Mouse (Mus musculus) limb, embryonic 14.5 days (tissue): ENCODE results near the gene Tmem270. TPM values are rescaled to one million over a fixed set of nuclear protein-coding genes. Genes with fewer than 3 reads are reported as not detected.

Experiments used
- ATAC-seq: fragments of 200-750 bp; cut with Nextera tagmentation; 2 replicates; pipeline ENCODE4 v1.8.0; 2017; ENCODE audit warnings: low read depth, moderate number of reproducible peaks, moderate TSS enrichment; ENCODE audit not compliant: low FRiP score
- DNase-seq: peaks from one replicate; pipeline ENCODE4 v3.0.0-alpha.2; 2015; ENCODE audit warnings: low spot score
- H3K27ac ChIP-seq: fragments of 300-500 bp; sonication (generic); replicated peaks from 2 replicates; pipeline ENCODE4 v1.5.1; 2014; ENCODE audit warnings: low read depth, mild to moderate bottlenecking, low read length, moderate library complexity, mixed read lengths
- H3K27me3 ChIP-seq: fragments of 300-500 bp; sonication (generic); 2 replicates; pipeline ENCODE4 v1.6.1; 2014; ENCODE audit warnings: low read length, mixed read lengths; ENCODE audit not compliant: control insufficient read depth, insufficient read depth
- H3K36me3 ChIP-seq: fragments of 300-500 bp; sonication (generic); 2 replicates; pipeline ENCODE4 v1.6.1; 2014; ENCODE audit warnings: mild to moderate bottlenecking, low read length, moderate library complexity, mixed read lengths; ENCODE audit not compliant: control insufficient read depth, insufficient read depth
- H3K4me1 ChIP-seq: fragments of 300-500 bp; sonication (generic); 2 replicates; pipeline ENCODE4 v1.6.1; 2014; ENCODE audit warnings: antibody characterized with exemption, low read length, mixed read lengths; ENCODE audit not compliant: control insufficient read depth, insufficient read depth
- H3K4me2 ChIP-seq: fragments of 300-500 bp; sonication (generic); replicated peaks from 2 replicates; pipeline ENCODE4 v1.6.1; 2014; ENCODE audit warnings: low read depth, mild to moderate bottlenecking, low read length, moderate library complexity; ENCODE audit not compliant: severe bottlenecking
- H3K4me3 ChIP-seq: fragments of 300-500 bp; sonication (generic); replicated peaks from 2 replicates; pipeline ENCODE4 v1.5.1; 2014; ENCODE audit warnings: low read length
- H3K9ac ChIP-seq: fragments of 300-500 bp; sonication (generic); 2 replicates; pipeline ENCODE4 v1.6.1; 2014; ENCODE audit warnings: mild to moderate bottlenecking, low read depth, low read length, moderate library complexity; ENCODE audit not compliant: severe bottlenecking
- H3K9me3 ChIP-seq: fragments of 300-500 bp; sonication (generic); 2 replicates; pipeline ENCODE4 v1.6.1; 2016; ENCODE audit warnings: low read length; ENCODE audit not compliant: control insufficient read depth
- POLR2A ChIP-seq: fragments of 200-500 bp; IDR thresholded peaks from 2 replicates; pipeline ENCODE4 v1.8.0; 2012; ENCODE audit warnings: inconsistent platforms, mild to moderate bottlenecking, moderate library complexity, borderline replicate concordance; ENCODE audit not compliant: insufficient read depth, insufficient read length; ENCODE audit errors: extremely low read depth
- WGBS: fragments of 180-500 bp; shearing (Covaris S2); extraction: QIAGEN DNeasy Blood & Tissue Kit; methylation state at CpG from one replicate; pipeline ENCODE4 v1.1.7; 2014; 5-methylcytosine and 5-hydroxymethylcytosine counted together
- polyA plus RNA-seq, 2 experiments: library from polyadenylated mRNA; depleted of rRNA in 1 of 2; stranded (reverse) in 1 of 2; unstranded in 1 of 2; fragments of >200 nt; fragmentation: Nextera tagmentation in 1 of 2; extraction: Ambion mirVana in 1 of 2; gene quantifications; 2 replicates each; pipeline versions ENCODE4 v1.2.1 to v1.2.3; 2012 to 2014

Tmem270 gene
- polyA plus RNA-seq, 2 experiments = not detected

GRCm38 (mm10) chr5:134858378-134858777 is 48.2 kb downstream of the Tmem270 start:
- no peak overlapping the region; the same call in 1 of the 2 replicates for H3K27ac ChIP-seq
- no peaks in the 10 kb centered on the region for H3K36me3 ChIP-seq
- no peak overlapping the region for H3K4me2 ChIP-seq
- no peak for TF ChIP-seq POLR2A
- peaks cover 23% of the 10 kb centered on the region for H3K4me1 ChIP-seq
- DNase-seq (peak; percentile 65), ATAC-seq (peak; percentile 47; the same call in 1 of the 2 replicates)
- no peaks in the 10 kb centered on the region for H3K27me3 ChIP-seq
- 34% methylated on average over 10 of the region's 10 CpGs for WGBS
- no peak overlapping the region for H3K4me3 ChIP-seq
- no peak overlapping the region for H3K9ac ChIP-seq
- no peaks in the 10 kb centered on the region for H3K9me3 ChIP-seq

- H3K4me2 ChIP-seq = no peak overlapping the region
- H3K9ac ChIP-seq = no peak overlapping the region
- no peak overlapping the region for H3K27ac ChIP-seq
- no peak overlapping the region for H3K4me3 ChIP-seq
- DNase-seq (no peak), ATAC-seq (no peak)
- no peaks in the 10 kb centered on the region for H3K9me3 ChIP-seq
- no peaks in the 10 kb centered on the region for H3K36me3 ChIP-seq
- no peaks in the 10 kb centered on the region; the same call in 1 of the 2 replicates for H3K4me1 ChIP-seq
- no peaks in the 10 kb centered on the region for H3K27me3 ChIP-seq
- WGBS = 89% methylated on average over 5 of the region's 5 CpGs
- no peak for TF ChIP-seq POLR2A
Measured at GRCm38 (mm10) chr5:134852873-134853272, 53.7 kb downstream of the Tmem270 start.

Other genes with a start within 250 kb of the Tmem270 start
- gene Limk1, start 218.1 kb downstream of the Tmem270 start, polyA plus RNA-seq (2012; rRNA removed) = 31.9 and 40.2 TPM in 2 replicates
- gene Limk1, start 218.1 kb downstream of the Tmem270 start, polyA plus RNA-seq (2014; fragmentation: Nextera tagmentation; extraction: Ambion mirVana) = 8.6 and 9.3 TPM in 2 replicates
- 249 and 296 TPM in 2 replicates for gene Eln, start 159.4 kb downstream of the Tmem270 start, polyA plus RNA-seq (2012; rRNA removed)
- gene Eln, start 159.4 kb downstream of the Tmem270 start, polyA plus RNA-seq (2014; fragmentation: Nextera tagmentation; extraction: Ambion mirVana) = 115 and 121 TPM in 2 replicates
- 0.33 TPM in 2 replicates for gene Cldn13, start 8.8 kb upstream of the Tmem270 start, polyA plus RNA-seq (2012; rRNA removed)
- gene Cldn13, start 8.8 kb upstream of the Tmem270 start, polyA plus RNA-seq (2014; fragmentation: Nextera tagmentation; extraction: Ambion mirVana) = not detected in 2 replicates
- 14.8 and 14.9 TPM in 2 replicates for gene Mettl27, start 25.6 kb upstream of the Tmem270 start, polyA plus RNA-seq (2012; rRNA removed)
- gene Mettl27, start 25.6 kb upstream of the Tmem270 start, polyA plus RNA-seq (2014; fragmentation: Nextera tagmentation; extraction: Ambion mirVana) = 18.9 and 21.3 TPM in 2 replicates
- gene Cldn4, start 40.2 kb upstream of the Tmem270 start, polyA plus RNA-seq (2012; rRNA removed) = 48.4 and 50.0 TPM in 2 replicates
- gene Cldn4, start 40.2 kb upstream of the Tmem270 start, polyA plus RNA-seq (2014; fragmentation: Nextera tagmentation; extraction: Ambion mirVana) = 49.3 and 61.5 TPM in 2 replicates
- 7.2 and 8.8 TPM in 2 replicates for gene Cldn3, start 79.5 kb upstream of the Tmem270 start, polyA plus RNA-seq (2012; rRNA removed)
- gene Cldn3, start 79.5 kb upstream of the Tmem270 start, polyA plus RNA-seq (2014; fragmentation: Nextera tagmentation; extraction: Ambion mirVana) = 14.7 and 18.3 TPM in 2 replicates
- 83.2 and 94.3 TPM in 2 replicates for gene Abhd11, start 102.4 kb upstream of the Tmem270 start, polyA plus RNA-seq (2012; rRNA removed)
- gene Abhd11, start 102.4 kb upstream of the Tmem270 start, polyA plus RNA-seq (2014; fragmentation: Nextera tagmentation; extraction: Ambion mirVana) = 64.7 and 67.4 TPM in 2 replicates
- gene Stx1a, start 116.7 kb upstream of the Tmem270 start, polyA plus RNA-seq (2012; rRNA removed) = 39.2 and 45.5 TPM in 2 replicates
- gene Stx1a, start 116.7 kb upstream of the Tmem270 start, polyA plus RNA-seq (2014; fragmentation: Nextera tagmentation; extraction: Ambion mirVana) = 11.4 and 13.0 TPM in 2 replicates
- 29.1 and 31.3 TPM in 2 replicates for gene Dnajc30, start 157.5 kb upstream of the Tmem270 start, polyA plus RNA-seq (2012; rRNA removed)
- 32.6 and 39.2 TPM in 2 replicates for gene Dnajc30, start 157.5 kb upstream of the Tmem270 start, polyA plus RNA-seq (2014; fragmentation: Nextera tagmentation; extraction: Ambion mirVana)
- 107 and 121 TPM in 2 replicates for gene Bud23, start 158.2 kb upstream of the Tmem270 start, polyA plus RNA-seq (2012; rRNA removed)
- 101 and 108 TPM in 2 replicates for gene Bud23, start 158.2 kb upstream of the Tmem270 start, polyA plus RNA-seq (2014; fragmentation: Nextera tagmentation; extraction: Ambion mirVana)
- gene Vps37d, start 171.5 kb upstream of the Tmem270 start, polyA plus RNA-seq (2012; rRNA removed) = 24.5 and 32.0 TPM in 2 replicates
- gene Vps37d, start 171.5 kb upstream of the Tmem270 start, polyA plus RNA-seq (2014; fragmentation: Nextera tagmentation; extraction: Ambion mirVana) = 10.7 and 12.3 TPM in 2 replicates
- 3.3 and 5.3 TPM in 2 replicates for gene Mlxipl, start 183.2 kb upstream of the Tmem270 start, polyA plus RNA-seq (2012; rRNA removed)
- gene Mlxipl, start 183.2 kb upstream of the Tmem270 start, polyA plus RNA-seq (2014; fragmentation: Nextera tagmentation; extraction: Ambion mirVana) = 0.54 and 1.6 TPM in 2 replicates
- 23.2 and 25.7 TPM in 2 replicates for gene Tbl2, start 242.9 kb upstream of the Tmem270 start, polyA plus RNA-seq (2012; rRNA removed)
- gene Tbl2, start 242.9 kb upstream of the Tmem270 start, polyA plus RNA-seq (2014; fragmentation: Nextera tagmentation; extraction: Ambion mirVana) = 29.8 and 32.1 TPM in 2 replicates